Mouse (Mus musculus): Measurements from ENCODE around the gene Tbc1d9. TPM values are rescaled to one million over a fixed set of nuclear protein-coding genes. Genes with fewer than 3 reads are reported as not detected.
A peak's percentile ranks its signal among the peaks of the same experiment; 100 is the strongest.

Gene Tbc1d9
- polyA plus RNA-seq, 1 experiment from 2014 or later, result 0.41 TPM

GRCm38 (mm10) chr8:83145421-83145820 is 19.7 kb upstream of the Tbc1d9 start:
- DNase-seq, result no peak
- no peak overlapping the region for H3K9ac ChIP-seq (replicated peaks)
- 60% methylated on average over 3 of the region's 3 CpGs for WGBS (ENCODE audit: insufficient replicate concordance)
- H3K4me1 ChIP-seq (ENCODE audit: insufficient read depth), result no peaks in the 10 kb centered on the region
- ATAC-seq, result no peak
- H3K27me3 ChIP-seq (ENCODE audit: insufficient read depth, low read length), result no peaks in the 10 kb centered on the region
- no peak overlapping the region for H3K4me3 ChIP-seq (ENCODE audit: low read depth, low read length)
- no peak for TF ChIP-seq EP300 (IDR thresholded peaks at IDR 0.05; ENCODE audit: low read depth)
- no peak overlapping the region for H3K27ac ChIP-seq (ENCODE audit: low read depth)
- H3K4me2 ChIP-seq (ENCODE audit: low read depth, low read length), result no peak overlapping the region
- H3K9me3 ChIP-seq (ENCODE audit: low read length), result no peaks in the 10 kb centered on the region
- no peaks in the 10 kb centered on the region for H3K36me3 ChIP-seq (replicated peaks; ENCODE audit: insufficient read depth, low read length)

DNA sequence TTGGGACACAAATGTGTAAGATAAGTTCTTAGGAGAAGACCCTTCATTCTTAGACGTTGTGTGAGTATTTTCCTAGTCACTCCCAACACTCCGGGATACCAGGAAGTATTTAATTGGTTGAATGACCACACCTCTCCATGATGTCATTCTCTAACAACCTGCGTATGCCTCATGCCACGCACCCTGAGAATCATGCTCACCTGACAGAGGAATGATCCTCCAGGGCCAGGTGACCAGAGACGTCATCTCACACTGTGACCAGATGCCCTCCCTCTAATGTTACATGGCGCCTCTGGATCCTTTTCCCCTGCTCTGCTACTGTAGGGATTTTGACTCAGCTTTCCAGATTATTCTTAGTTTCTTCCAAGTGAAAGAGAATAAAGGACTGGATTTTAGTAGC is 16.0 kb upstream of the Tbc1d9 start:
- DNase-seq (no peak), ATAC-seq (no peak)
- H3K36me3 ChIP-seq (replicated peaks; ENCODE audit: insufficient read depth, low read length), result no peaks in the 10 kb centered on the region
- no peaks in the 10 kb centered on the region for H3K9me3 ChIP-seq (ENCODE audit: low read length)
- 77% methylated on average over 6 of the region's 6 CpGs for WGBS (ENCODE audit: insufficient replicate concordance)
- no peak overlapping the region for H3K4me2 ChIP-seq (ENCODE audit: low read depth, low read length)
- H3K4me3 ChIP-seq (ENCODE audit: low read depth, low read length), result no peak overlapping the region
- no peak overlapping the region for H3K27ac ChIP-seq (ENCODE audit: low read depth)
- TF ChIP-seq EP300 (IDR thresholded peaks at IDR 0.05; ENCODE audit: low read depth) (no peak), CTCF (IDR thresholded peaks at IDR 0.05; ENCODE audit: low read depth) (no peak)
- no peaks in the 10 kb centered on the region for H3K4me1 ChIP-seq (ENCODE audit: insufficient read depth)
- H3K9ac ChIP-seq (replicated peaks), result no peak overlapping the region
- H3K27me3 ChIP-seq (ENCODE audit: insufficient read depth, low read length), result no peaks in the 10 kb centered on the region

- Histone ChIP-seq H3K27me3 (ENCODE audit: insufficient read depth, low read length) (no peaks in the 10 kb centered on the region), H3K4me3 (ENCODE audit: low read depth, low read length) (no peak overlapping the region), H3K27ac (ENCODE audit: low read depth) (no peak overlapping the region), H3K36me3 (replicated peaks; ENCODE audit: insufficient read depth, low read length) (no peaks in the 10 kb centered on the region), H3K9me3 (ENCODE audit: low read length) (no peaks in the 10 kb centered on the region), H3K4me1 (ENCODE audit: insufficient read depth) (0 out of 2 replicates have a peak, but pooled peaks cover 2% of the 10 kb centered on the region), H3K9ac (replicated peaks) (no peak overlapping the region), H3K4me2 (ENCODE audit: low read depth, low read length) (no peak overlapping the region)
- ATAC-seq (no peak), DNase-seq (no peak)
- WGBS (ENCODE audit: insufficient replicate concordance), result 60% methylated on average over 2 of the region's 2 CpGs
- TF ChIP-seq CTCF (IDR thresholded peaks at IDR 0.05; ENCODE audit: low read depth) (no peak), EP300 (IDR thresholded peaks at IDR 0.05; ENCODE audit: low read depth) (no peak)
Observed at GRCm38 (mm10) chr8:83152055-83152454, 13.1 kb upstream of the Tbc1d9 start.

- 29% methylated on average over 4 of the region's 4 CpGs for WGBS (ENCODE audit: insufficient replicate concordance)
- Histone ChIP-seq H3K36me3 (replicated peaks; ENCODE audit: insufficient read depth, low read length) (no peaks in the 10 kb centered on the region), H3K27ac (ENCODE audit: low read depth) (no peak overlapping the region), H3K9ac (replicated peaks) (no peak overlapping the region), H3K4me1 (ENCODE audit: insufficient read depth) (0 out of 2 replicates have a peak, but pooled peaks cover 2% of the 10 kb centered on the region), H3K4me3 (ENCODE audit: low read depth, low read length) (no peak overlapping the region), H3K4me2 (ENCODE audit: low read depth, low read length) (no peak overlapping the region), H3K27me3 (ENCODE audit: insufficient read depth, low read length) (no peaks in the 10 kb centered on the region), H3K9me3 (ENCODE audit: low read length) (no peaks in the 10 kb centered on the region)
- TF ChIP-seq EP300 (IDR thresholded peaks at IDR 0.05; ENCODE audit: low read depth) (no peak), CTCF (IDR thresholded peaks at IDR 0.05; ENCODE audit: low read depth) (no peak)
- no peak for ATAC-seq
- DNase-seq, result no peak
Observed at GRCm38 (mm10) chr8:83152470-83152869, 12.7 kb upstream of the Tbc1d9 start.

- no peak overlapping the region for H3K9ac ChIP-seq (replicated peaks)
- H3K36me3 ChIP-seq (replicated peaks; ENCODE audit: insufficient read depth, low read length), result no peaks in the 10 kb centered on the region
- DNase-seq, result no peak
- no peak overlapping the region for H3K4me2 ChIP-seq (ENCODE audit: low read depth, low read length)
- 44% methylated on average over 4 of the region's 4 CpGs for WGBS (ENCODE audit: insufficient replicate concordance)
- 0 out of 2 replicates have a peak, but pooled peaks cover 5% of the 10 kb centered on the region for H3K4me1 ChIP-seq (ENCODE audit: insufficient read depth)
- TF ChIP-seq CTCF (IDR thresholded peaks at IDR 0.05; ENCODE audit: low read depth), result no peak
- TF ChIP-seq EP300 (IDR thresholded peaks at IDR 0.05; ENCODE audit: low read depth), result no peak
- H3K9me3 ChIP-seq (ENCODE audit: low read length), result no peaks in the 10 kb centered on the region
- ATAC-seq, result no peak
- H3K27me3 ChIP-seq (ENCODE audit: insufficient read depth, low read length), result no peaks in the 10 kb centered on the region
- H3K27ac ChIP-seq (ENCODE audit: low read depth), result no peak overlapping the region
- no peak overlapping the region for H3K4me3 ChIP-seq (ENCODE audit: low read depth, low read length)
Observed at GRCm38 (mm10) chr8:83155110-83155509, 10.0 kb upstream of the Tbc1d9 start.

GRCm38 (mm10) chr8:83158971-83159370 is 6.2 kb upstream of the Tbc1d9 start:
- Histone ChIP-seq H3K9me3 (ENCODE audit: low read length) (no peaks in the 10 kb centered on the region), H3K36me3 (replicated peaks; ENCODE audit: insufficient read depth, low read length) (no peaks in the 10 kb centered on the region), H3K9ac (replicated peaks) (no peak overlapping the region), H3K4me2 (ENCODE audit: low read depth, low read length) (no peak overlapping the region), H3K27me3 (ENCODE audit: insufficient read depth, low read length) (no peaks in the 10 kb centered on the region), H3K4me3 (ENCODE audit: low read depth, low read length) (no peak overlapping the region), H3K4me1 (ENCODE audit: insufficient read depth) (0 out of 2 replicates have a peak, but pooled peaks cover 5% of the 10 kb centered on the region), H3K27ac (ENCODE audit: low read depth) (no peak overlapping the region)
- TF ChIP-seq EP300 (IDR thresholded peaks at IDR 0.05; ENCODE audit: low read depth), result no peak
- TF ChIP-seq CTCF (IDR thresholded peaks at IDR 0.05; ENCODE audit: low read depth), result no peak
- WGBS (ENCODE audit: insufficient replicate concordance), result 39% methylated on average over 3 of the region's 3 CpGs
- ATAC-seq (peak; percentile 36; the same call in 1 of the 2 replicates), DNase-seq (no peak)

DNA sequence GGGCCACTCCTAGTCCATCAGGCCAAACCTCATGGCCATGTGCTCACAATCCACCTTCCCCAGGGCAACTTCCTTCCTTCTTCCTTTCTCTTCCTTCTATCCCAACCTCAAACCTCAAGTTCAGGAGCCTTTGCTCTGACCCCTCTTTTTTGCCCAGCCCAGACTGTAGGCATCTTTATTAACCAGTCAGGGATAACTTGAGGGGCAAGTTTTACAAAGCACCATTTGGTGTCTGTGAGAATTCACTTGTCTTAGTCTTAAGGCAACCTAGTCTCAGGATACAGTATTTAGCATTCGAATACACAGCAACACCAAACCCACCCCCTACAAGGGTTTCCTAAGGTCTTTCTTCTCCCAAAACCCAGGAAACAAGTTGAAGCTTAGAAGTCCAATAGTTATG is 5.5 kb upstream of the Tbc1d9 start:
- no peak for ATAC-seq
- H3K9ac ChIP-seq (replicated peaks), result no peak overlapping the region
- H3K4me2 ChIP-seq (ENCODE audit: low read depth, low read length), result no peak overlapping the region
- H3K4me1 ChIP-seq (ENCODE audit: insufficient read depth), result 0 out of 2 replicates have a peak, but pooled peaks cover 5% of the 10 kb centered on the region
- no peak overlapping the region for H3K27ac ChIP-seq (ENCODE audit: low read depth)
- H3K4me3 ChIP-seq (ENCODE audit: low read depth, low read length), result no peak overlapping the region
- no peaks in the 10 kb centered on the region for H3K27me3 ChIP-seq (ENCODE audit: insufficient read depth, low read length)
- no peak for TF ChIP-seq CTCF (IDR thresholded peaks at IDR 0.05; ENCODE audit: low read depth)
- TF ChIP-seq EP300 (IDR thresholded peaks at IDR 0.05; ENCODE audit: low read depth), result no peak
- H3K9me3 ChIP-seq (ENCODE audit: low read length), result no peaks in the 10 kb centered on the region
- 68% methylated on average over 1 of the region's 1 CpGs for WGBS (ENCODE audit: insufficient replicate concordance)
- no peak for DNase-seq
- no peaks in the 10 kb centered on the region for H3K36me3 ChIP-seq (replicated peaks; ENCODE audit: insufficient read depth, low read length)
